Mouse (Mus musculus): Measurements from ENCODE around the gene Rgmb.
A peak's percentile ranks its signal among the peaks of the same experiment; 100 is the strongest.

The Rgmb gene

DNA sequence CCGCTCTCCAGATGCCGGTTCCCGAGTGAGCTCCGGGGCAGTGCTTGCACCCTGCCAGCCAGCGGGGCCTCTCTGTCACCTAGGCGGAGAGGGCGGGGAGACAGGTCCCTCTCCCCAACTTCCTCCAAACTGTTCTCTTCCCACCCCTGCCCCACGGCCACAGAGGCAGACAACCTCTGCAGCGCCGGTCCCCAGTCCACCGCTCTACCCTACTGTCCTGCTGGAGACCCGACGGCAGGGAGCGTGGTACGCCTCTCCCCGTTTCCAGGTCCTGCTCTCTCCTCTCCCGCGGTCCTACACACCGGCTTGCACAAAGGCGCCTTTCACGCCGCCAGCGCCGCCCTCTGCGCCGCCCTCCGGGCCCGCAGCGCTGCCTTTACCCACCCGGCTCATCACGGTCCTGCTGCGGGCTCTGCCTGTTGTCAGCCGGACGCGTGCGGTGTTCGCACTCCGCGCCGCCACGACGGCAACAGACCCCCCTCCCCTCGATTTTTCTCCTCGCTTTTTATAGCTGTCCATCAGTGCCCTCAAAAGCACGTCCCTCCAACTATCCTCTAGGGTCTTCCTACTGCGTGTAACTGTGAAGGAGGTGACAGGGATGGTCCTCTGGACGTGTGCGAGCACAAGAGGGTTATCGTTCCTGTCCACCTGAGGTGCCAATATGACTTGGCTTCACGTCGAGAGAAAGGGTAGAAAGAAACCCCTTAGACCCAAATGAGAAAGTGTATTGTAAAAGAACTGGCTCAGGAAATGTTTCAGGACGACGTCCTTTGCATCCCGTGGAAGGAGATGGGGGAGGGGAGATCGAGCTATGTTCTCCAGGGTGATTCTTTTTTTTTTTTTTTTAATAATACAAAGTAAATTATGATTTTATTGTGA lies at the start of gene Rgmb:
TSS of gene Rgmb (minus strand) at position 274 of the 879 bp plus-strand sequence.
- DNase-seq (ENCODE audit: low spot score): no peak

DNA sequence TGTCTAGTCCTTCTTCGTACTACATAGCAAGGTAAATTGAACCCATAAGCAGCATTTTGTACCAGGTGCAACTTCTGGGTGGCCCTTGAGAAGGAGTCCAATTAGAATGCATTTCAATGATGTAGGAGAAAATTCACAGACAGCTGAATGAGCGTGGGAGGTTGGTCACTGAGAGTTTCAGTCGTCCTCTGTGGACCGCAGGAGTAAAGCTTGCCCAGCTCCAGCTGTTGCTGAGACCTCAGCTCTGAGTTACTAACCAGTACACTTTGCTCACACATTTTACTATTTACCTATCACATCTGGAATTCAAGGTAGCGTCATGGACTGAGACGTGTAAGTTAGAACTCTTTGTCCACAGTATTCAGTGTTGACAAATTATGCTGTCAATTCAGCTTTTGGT lies 43.9 kb upstream of the Rgmb start:
- DNase-seq (ENCODE audit: low spot score): no peak

DNA sequence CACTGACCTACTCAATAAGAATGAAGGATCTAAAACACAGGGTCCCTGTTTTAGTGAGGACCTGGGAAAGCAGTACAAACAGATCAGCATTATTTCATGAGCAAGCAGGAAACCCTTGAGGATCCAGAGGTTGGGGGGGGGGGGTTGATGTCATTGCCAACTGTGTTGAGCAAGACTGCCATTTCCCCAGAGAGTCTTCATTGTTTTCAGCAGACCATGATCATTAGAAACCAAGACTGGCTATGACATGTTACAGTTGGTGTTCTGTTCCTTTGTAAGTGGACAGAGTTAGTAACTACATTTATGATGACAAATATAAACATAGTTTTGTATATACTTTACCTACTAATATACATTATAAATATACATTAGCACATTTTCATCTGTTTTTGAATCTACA lies 41.3 kb upstream of the Rgmb start:
- DNase-seq (ENCODE audit: low spot score): no peak

DNA sequence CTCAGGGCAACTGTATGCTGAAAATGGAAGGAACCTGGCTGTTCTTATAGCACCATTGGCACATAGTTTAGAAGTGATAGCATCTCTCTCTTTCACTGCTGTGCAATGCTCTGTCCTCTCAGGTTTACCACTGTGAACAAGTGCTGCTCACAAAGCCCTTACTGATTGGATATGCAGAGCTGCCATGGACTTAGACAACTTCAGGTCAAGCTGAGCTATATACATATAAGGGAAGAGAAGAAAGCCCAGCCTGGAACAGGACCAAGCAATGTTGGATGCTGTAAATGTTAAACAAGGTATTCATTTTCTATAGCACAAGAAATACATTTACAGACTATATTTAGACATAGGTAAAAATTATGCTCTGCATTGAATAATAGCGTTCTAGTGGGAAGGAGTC lies 34.4 kb upstream of the Rgmb start:
- DNase-seq (ENCODE audit: low spot score): no peak

DNA sequence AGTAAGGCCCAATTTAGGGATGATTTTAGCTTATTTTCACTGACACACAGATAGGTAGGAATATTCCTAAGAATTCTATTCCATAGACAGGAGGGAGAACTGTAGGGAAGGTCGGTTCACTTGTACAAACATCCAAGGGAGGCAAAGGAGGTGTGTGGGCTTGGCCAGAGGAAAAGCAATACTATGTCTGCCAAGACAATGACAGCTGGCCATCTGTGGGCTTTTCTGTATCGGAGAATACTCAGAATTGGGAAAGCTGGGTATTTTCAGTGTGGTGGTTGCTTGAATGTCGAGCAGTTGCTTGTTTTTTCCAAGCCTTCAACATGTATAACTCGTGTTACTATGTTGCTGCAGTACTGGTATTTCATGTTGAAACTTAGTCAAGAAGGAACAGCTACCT lies 31.5 kb upstream of the Rgmb start:
- DNase-seq (ENCODE audit: low spot score): no peak

- DNase-seq (ENCODE audit: low spot score): no peak
These were observed 22.3 kb upstream of the Rgmb start for GRCm38 (mm10) chr17:15853121-15853520.

- no peak for DNase-seq (ENCODE audit: low spot score)
These were observed 19.7 kb upstream of the Rgmb start for GRCm38 (mm10) chr17:15850544-15850943.

- DNase-seq (ENCODE audit: low spot score): no peak
These were observed 10.6 kb upstream of the Rgmb start for GRCm38 (mm10) chr17:15841425-15841824.

GRCm38 (mm10) chr17:15832398-15832797 lies 1.6 kb upstream of the Rgmb start:
- DNase-seq (ENCODE audit: low spot score): no peak

GRCm38 (mm10) chr17:15831810-15832209 lies 971 bp upstream of the Rgmb start:
- no peak for DNase-seq (ENCODE audit: low spot score)

DNA sequence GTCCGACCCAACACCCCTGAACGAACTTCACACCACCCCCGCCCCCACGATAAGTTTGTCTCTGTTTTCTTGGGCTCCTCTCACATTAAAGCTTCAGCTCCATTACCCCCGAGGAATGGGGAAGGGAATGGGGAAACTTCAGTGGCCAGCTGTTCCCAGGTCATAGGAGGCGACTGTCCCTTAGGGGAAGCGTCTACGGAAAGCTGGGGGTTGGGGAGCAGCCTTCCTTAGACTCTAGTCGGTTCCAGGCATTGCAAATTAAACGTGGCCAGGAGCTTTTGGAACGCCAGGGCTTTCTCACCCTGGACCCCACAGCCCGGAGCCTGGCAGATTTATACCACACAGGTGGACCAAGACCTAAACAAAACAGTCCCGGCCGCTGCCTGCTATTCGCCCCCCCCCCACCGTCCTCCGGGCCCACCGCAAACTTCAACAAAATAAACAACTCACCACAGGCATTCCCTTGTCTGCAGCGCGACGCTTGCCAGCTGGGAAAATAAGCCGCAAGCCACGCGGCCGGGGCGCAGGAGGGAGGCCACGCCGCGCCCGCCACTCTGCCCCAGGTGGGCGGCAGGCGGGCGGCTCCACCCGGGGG lies 571 bp downstream of the Rgmb start:
- DNase-seq (ENCODE audit: low spot score): no peak

GRCm38 (mm10) chr17:15829198-15830170 lies 1.4 kb downstream of the Rgmb start:
- no peak for DNase-seq (ENCODE audit: low spot score)

DNA sequence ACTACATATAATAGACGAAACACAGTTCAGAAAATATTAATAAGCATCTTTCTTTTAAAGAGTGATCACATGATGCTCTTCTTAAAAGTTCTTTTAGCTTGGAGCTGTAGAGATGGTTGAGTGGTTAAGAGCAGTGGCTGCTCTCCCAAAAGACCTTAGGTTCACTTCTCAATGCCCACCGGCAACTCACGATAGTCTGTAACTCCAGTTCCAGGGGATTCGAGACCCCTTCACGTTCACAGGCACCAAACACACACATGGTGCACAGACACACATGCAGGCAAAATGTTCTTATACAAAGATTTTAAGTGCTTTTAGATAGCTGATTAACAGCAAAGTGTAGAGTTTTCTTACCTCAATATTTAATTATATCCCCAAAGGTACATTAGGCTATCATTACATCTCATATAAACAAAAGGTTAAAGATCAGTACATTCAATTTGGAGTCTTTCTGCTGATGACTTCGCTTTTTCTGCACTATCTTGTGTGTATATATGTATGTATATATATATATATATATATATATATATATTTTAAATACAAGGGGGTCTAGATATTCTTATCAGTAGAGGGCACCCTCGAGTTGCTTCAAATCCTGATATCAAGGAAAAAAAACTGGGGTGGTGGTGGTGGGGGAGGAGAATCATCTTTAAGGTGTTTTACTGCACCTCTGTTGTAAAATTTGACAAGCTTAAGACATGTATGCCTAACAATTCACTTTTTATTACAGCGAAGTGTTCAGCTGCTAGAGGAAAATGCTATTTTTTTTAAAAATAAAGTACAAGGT lies 2.5 kb downstream of the Rgmb start:
- no peak for DNase-seq (ENCODE audit: low spot score)

GRCm38 (mm10) chr17:15826928-15827327 lies 3.9 kb downstream of the Rgmb start:
- no peak for DNase-seq (ENCODE audit: low spot score)

GRCm38 (mm10) chr17:15826444-15826909 lies 4.4 kb downstream of the Rgmb start:
- DNase-seq (ENCODE audit: low spot score): peak; percentile 99

DNA sequence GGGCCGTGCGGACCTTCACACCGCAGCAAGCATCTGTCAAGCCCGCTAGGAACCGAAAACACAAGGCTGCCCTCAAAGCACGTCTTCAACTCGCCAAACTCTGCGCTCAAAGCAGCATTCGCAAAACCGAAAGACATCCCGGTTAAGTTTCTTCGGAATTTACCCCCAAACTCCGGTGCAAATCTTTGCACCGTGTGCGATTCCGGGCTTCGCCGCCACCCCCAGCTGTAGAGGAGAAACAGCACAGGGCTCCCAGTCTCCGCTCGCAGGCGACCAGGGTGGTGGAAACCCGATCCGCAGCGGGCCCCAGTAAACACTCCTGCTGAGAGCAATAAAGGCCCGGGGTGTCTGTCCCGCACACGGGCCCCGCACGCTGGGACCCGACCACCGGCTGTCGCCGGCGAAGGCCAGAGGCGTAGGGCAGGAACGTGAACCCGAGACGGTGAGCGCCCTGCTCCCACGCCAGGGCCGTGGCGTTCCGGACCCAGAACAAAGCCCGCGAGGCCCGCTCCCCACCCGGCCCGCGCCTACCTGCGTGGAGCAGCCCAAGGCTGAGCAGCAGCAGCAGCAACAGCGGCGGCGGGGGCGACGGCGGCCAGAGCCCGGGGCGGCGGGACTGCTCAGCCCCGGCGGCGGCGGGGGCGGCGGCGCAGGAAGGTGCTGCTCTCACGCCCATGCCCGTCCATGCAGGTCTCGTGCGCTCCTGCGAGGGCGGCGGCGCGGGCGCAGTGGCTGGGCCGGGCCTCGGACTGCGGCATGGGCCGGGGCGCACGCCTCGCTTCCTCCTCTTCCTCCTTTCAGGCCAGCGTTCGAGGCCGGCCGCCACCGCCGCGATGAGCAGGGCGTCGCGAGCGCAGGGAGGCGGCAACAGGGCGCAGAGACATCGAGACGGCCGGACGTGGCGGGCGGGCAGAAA lies 5.1 kb downstream of the Rgmb start:
- peak; percentile 42 for DNase-seq (ENCODE audit: low spot score)

GRCm38 (mm10) chr17:15824854-15825253 lies 6.0 kb downstream of the Rgmb start:
- DNase-seq (ENCODE audit: low spot score): no peak

- no peak for DNase-seq (ENCODE audit: low spot score)
These were observed 6.5 kb downstream of the Rgmb start for GRCm38 (mm10) chr17:15824337-15824736.

GRCm38 (mm10) chr17:15823838-15824237 lies 7.0 kb downstream of the Rgmb start:
- DNase-seq (ENCODE audit: low spot score): no peak

- DNase-seq (ENCODE audit: low spot score): no peak
These were observed 7.6 kb downstream of the Rgmb start for GRCm38 (mm10) chr17:15823215-15823614.
